Mouse (Mus musculus) kidney, postnatal 14 days (tissue): ENCODE results near the gene Ctcfl.

Experiments used
- DNase-seq: peaks from one replicate; pipeline ENCODE4 v3.0.0; 2022; ENCODE audit warnings: mixed read lengths

Gene Ctcfl

DNA sequence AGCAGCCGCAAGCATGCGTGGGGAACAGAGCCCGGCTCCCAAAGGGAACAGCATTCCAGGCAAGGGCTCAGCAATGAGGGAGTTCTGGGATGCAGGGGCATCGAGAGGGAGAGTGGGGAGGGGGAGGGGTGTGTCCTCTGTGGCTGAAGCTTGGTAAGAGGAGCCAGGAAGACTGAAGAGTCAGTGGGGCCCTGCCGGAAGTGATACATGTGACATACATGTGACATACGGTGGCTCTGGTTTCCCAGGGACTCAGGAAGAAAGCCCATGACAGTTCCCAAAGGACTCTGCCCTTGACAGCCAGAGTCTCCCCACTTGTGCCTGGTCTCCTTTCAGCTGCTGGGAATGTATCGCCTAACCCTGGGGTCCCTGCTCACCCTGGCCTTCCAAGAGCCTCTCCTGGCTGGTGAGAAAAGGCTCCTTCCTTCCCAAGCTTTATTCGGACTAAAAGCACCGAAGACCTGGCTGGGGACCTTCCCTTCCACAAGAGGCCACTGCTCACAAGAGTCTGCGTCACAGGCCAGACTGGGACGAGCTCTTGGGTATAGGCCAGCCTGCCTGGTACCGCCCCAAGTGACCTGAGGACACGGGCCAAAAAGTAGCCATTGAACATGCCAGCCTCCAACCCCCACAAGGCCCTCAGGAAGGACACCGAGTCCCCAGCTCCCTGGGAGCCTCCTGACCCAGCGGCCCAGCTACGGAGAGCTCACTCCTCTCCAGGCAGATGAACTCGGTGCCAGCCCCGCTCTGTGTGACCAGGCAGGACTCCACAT is 74.9 kb downstream of the Ctcfl start:
- DNase-seq, result peak; percentile 78
